Mouse (Mus musculus): Measurements from ENCODE around the gene 1700029J07Rik. TPM values are rescaled to one million over a fixed set of nuclear protein-coding genes. Genes with fewer than 3 reads are reported as not detected.

Gene 1700029J07Rik
- 1.2 and 1.7 TPM in 2 replicates for polyA plus RNA-seq (2015; fragmentation: Nextera tagmentation; extraction: Ambion mirVana)

GRCm38 (mm10) chr8:45975126-45975836 lies at the start of gene 1700029J07Rik, which contains the start of gene Ufsp2:
TSS of gene 1700029J07Rik (minus strand) at chr8:45975252.
TSS of gene Ufsp2 (plus strand) at chr8:45975528.
- H3K4me3 ChIP-seq (ENCODE audit: low read depth, low read length) = peak within 1 kb of the TSS; percentile 57
- peak within 1 kb of the TSS; percentile 63 for H3K4me2 ChIP-seq (replicated peaks; ENCODE audit: low read depth)
- ATAC-seq (ENCODE audit: low FRiP score, low TSS enrichment) (peak; percentile 98), DNase-seq (ENCODE audit: low spot score) (peak; percentile 96)
- peaks cover 4% of the 10 kb centered on the region; the same call in 1 of the 2 replicates for H3K9me3 ChIP-seq (ENCODE audit: control insufficient read depth, low read length)
- no peaks in the 10 kb centered on the region for H3K27me3 ChIP-seq (ENCODE audit: control insufficient read depth, insufficient read depth, low read length)
- H3K36me3 ChIP-seq (ENCODE audit: control insufficient read depth, insufficient read depth, low read length) = no peaks in the 10 kb centered on the region
- H3K9ac ChIP-seq (ENCODE audit: low read length) = peak within 1 kb of the TSS; percentile 68
- peak within 1 kb of the TSS; percentile 76 for H3K27ac ChIP-seq (replicated peaks)
- under 1% methylated on average over 57 of the region's 57 CpGs for WGBS
- no peaks in the 10 kb centered on the region; the same call in 1 of the 2 replicates for H3K4me1 ChIP-seq (replicated peaks; ENCODE audit: control insufficient read depth, insufficient read depth)
- TF ChIP-seq EP300 (optimal IDR thresholded peaks at IDR 0.05) (no peak), CTCF (IDR thresholded peaks at IDR 0.05; ENCODE audit: low read depth) (peak; percentile 56)

GRCm38 (mm10) chr8:46024392-46024791 lies 49.3 kb upstream of the 1700029J07Rik start:
- no peak overlapping the region for H3K9ac ChIP-seq (ENCODE audit: low read length)
- TF ChIP-seq CTCF (IDR thresholded peaks at IDR 0.05; ENCODE audit: low read depth) = no peak
- DNase-seq (ENCODE audit: low spot score) (no peak), ATAC-seq (ENCODE audit: low FRiP score, low TSS enrichment) (peak; percentile 29; the same call in 1 of the 2 replicates)
- H3K4me1 ChIP-seq (replicated peaks; ENCODE audit: control insufficient read depth, insufficient read depth) = no peaks in the 10 kb centered on the region
- H3K27me3 ChIP-seq (ENCODE audit: control insufficient read depth, insufficient read depth, low read length) = no peaks in the 10 kb centered on the region
- no peaks in the 10 kb centered on the region for H3K36me3 ChIP-seq (ENCODE audit: control insufficient read depth, insufficient read depth, low read length)
- no peak overlapping the region for H3K4me3 ChIP-seq (ENCODE audit: low read depth, low read length)
- H3K9me3 ChIP-seq (ENCODE audit: control insufficient read depth, low read length) = no peaks in the 10 kb centered on the region
- H3K4me2 ChIP-seq (replicated peaks; ENCODE audit: low read depth) = no peak overlapping the region
- 35% methylated on average over 4 of the region's 4 CpGs for WGBS
- no peak overlapping the region for H3K27ac ChIP-seq (replicated peaks)

GRCm38 (mm10) chr8:46022758-46023157 lies 47.7 kb upstream of the 1700029J07Rik start:
- no peaks in the 10 kb centered on the region for H3K9me3 ChIP-seq (ENCODE audit: control insufficient read depth, low read length)
- H3K4me2 ChIP-seq (replicated peaks; ENCODE audit: low read depth) = no peak overlapping the region
- no peak overlapping the region for H3K4me3 ChIP-seq (ENCODE audit: low read depth, low read length)
- H3K27ac ChIP-seq (replicated peaks) = no peak overlapping the region
- 92% methylated on average over 9 of the region's 9 CpGs for WGBS
- no peaks in the 10 kb centered on the region for H3K4me1 ChIP-seq (replicated peaks; ENCODE audit: control insufficient read depth, insufficient read depth)
- H3K27me3 ChIP-seq (ENCODE audit: control insufficient read depth, insufficient read depth, low read length) = no peaks in the 10 kb centered on the region
- TF ChIP-seq EP300 (optimal IDR thresholded peaks at IDR 0.05) (no peak), CTCF (IDR thresholded peaks at IDR 0.05; ENCODE audit: low read depth) (no peak)
- DNase-seq (ENCODE audit: low spot score) (no peak), ATAC-seq (ENCODE audit: low FRiP score, low TSS enrichment) (no peak)
- no peak overlapping the region for H3K9ac ChIP-seq (ENCODE audit: low read length)
- H3K36me3 ChIP-seq (ENCODE audit: control insufficient read depth, insufficient read depth, low read length) = no peaks in the 10 kb centered on the region

- H3K36me3 ChIP-seq (ENCODE audit: control insufficient read depth, insufficient read depth, low read length) = no peaks in the 10 kb centered on the region
- no peaks in the 10 kb centered on the region for H3K9me3 ChIP-seq (ENCODE audit: control insufficient read depth, low read length)
- H3K27ac ChIP-seq (replicated peaks) = no peak overlapping the region
- no peak overlapping the region for H3K4me2 ChIP-seq (replicated peaks; ENCODE audit: low read depth)
- no peak for TF ChIP-seq EP300 (optimal IDR thresholded peaks at IDR 0.05)
- TF ChIP-seq CTCF (IDR thresholded peaks at IDR 0.05; ENCODE audit: low read depth) = no peak
- no peaks in the 10 kb centered on the region for H3K27me3 ChIP-seq (ENCODE audit: control insufficient read depth, insufficient read depth, low read length)
- no peak overlapping the region for H3K4me3 ChIP-seq (ENCODE audit: low read depth, low read length)
- no peak for ATAC-seq (ENCODE audit: low FRiP score, low TSS enrichment)
- no peak overlapping the region for H3K9ac ChIP-seq (ENCODE audit: low read length)
- DNase-seq (ENCODE audit: low spot score) = no peak
- WGBS = 77% methylated on average over 9 of the region's 9 CpGs
- no peaks in the 10 kb centered on the region for H3K4me1 ChIP-seq (replicated peaks; ENCODE audit: control insufficient read depth, insufficient read depth)
These were observed 47.2 kb upstream of the 1700029J07Rik start for GRCm38 (mm10) chr8:46022203-46022602.

- 12% methylated on average over 17 of the region's 17 CpGs for WGBS
- Histone ChIP-seq H3K4me1 (replicated peaks; ENCODE audit: control insufficient read depth, insufficient read depth) (no peaks in the 10 kb centered on the region), H3K9me3 (ENCODE audit: control insufficient read depth, low read length) (no peaks in the 10 kb centered on the region), H3K27me3 (ENCODE audit: control insufficient read depth, insufficient read depth, low read length) (no peaks in the 10 kb centered on the region), H3K27ac (replicated peaks) (no peak overlapping the region), H3K4me3 (ENCODE audit: low read depth, low read length) (no peak overlapping the region; the same call in 1 of the 2 replicates), H3K4me2 (replicated peaks; ENCODE audit: low read depth) (peak overlapping the region; percentile 29), H3K36me3 (ENCODE audit: control insufficient read depth, insufficient read depth, low read length) (no peaks in the 10 kb centered on the region), H3K9ac (ENCODE audit: low read length) (peak overlapping the region; percentile 41; the same call in 1 of the 2 replicates)
- DNase-seq (ENCODE audit: low spot score) = peak; percentile 29
- peak; percentile 32; the same call in 1 of the 2 replicates for ATAC-seq (ENCODE audit: low FRiP score, low TSS enrichment)
- TF ChIP-seq EP300 (optimal IDR thresholded peaks at IDR 0.05) (no peak), CTCF (IDR thresholded peaks at IDR 0.05; ENCODE audit: low read depth) (peak; percentile 55)
These were observed 36.0 kb upstream of the 1700029J07Rik start for GRCm38 (mm10) chr8:46010746-46011680.

All from stomach, postnatal 0 days (tissue).